Mouse (Mus musculus): ENCODE results near the gene Wdr82. TPM values are rescaled to one million over a fixed set of nuclear protein-coding genes. Genes with fewer than 3 reads are reported as not detected.

The Wdr82 gene
- 10 to 100 TPM; 80.4 to 92.4 TPM for polyA plus RNA-seq (2017; shearing (Covaris generic))

DNA sequence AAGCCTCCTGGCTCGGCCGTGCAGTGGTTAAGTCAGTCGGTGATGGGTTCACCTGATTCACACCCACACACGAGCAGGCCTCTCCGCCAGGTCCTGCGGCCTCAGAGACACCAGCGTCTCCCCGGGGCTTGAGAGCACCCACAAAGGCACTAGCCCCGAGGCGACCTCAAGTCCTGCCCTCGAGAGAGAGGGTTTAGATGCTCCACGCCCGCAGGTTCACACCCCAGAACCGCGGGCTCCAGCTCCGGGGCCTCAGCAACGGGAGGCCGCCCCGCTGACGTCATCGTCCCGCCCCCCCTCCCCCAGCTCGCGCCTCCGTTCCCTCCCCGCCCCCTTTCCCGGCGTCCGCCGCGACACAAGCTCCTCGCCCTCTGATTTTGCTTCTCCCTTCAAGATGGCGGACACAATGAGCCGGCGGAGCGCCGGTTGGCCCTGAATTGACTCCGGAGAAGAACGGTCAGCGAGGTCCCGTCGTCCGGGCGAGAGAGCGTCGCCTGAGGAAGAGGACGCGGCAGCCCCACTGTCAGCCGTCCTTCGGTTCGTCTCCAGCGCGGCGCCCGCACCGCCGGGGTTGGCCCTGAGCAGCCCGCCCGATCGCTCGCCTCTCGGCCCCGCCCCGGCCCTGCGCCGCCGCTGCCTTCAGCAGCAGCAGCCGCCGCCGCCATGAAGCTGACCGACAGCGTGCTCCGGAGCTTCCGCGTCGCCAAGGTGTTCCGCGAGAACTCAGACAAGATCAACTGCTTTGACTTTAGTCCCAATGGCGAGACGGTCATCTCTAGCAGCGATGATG is at the start of gene Wdr82:
Gene Wdr82, plus strand, starts transcription at position 373 of the 790 bp plus-strand sequence.

DNA sequence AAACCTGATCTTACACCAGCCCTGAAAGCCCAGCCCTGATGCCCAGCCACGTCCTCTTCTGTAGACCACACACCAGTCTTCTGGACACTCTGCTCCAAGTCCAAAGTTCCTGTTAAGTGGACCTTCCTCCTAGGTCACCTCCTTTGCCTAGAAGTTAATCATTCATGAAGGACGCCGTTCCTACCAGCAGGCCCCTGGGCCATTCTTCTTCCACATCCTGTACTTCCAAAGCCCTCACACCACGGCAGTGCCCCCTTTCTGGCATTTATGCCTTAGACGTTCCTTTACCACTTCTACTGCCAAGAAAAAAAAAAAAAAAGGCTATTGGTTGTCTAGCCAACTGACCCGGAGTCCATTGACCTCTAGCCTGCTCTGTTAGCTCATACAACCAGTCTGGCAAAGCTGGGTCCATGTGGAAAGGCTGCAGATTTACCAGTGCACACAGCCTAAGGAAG is 12.7 kb upstream of the Wdr82 start, which contains the start of gene Glyctk:
Gene Glyctk, minus strand, starts transcription at position 102 of the 455 bp plus-strand sequence.

DNA sequence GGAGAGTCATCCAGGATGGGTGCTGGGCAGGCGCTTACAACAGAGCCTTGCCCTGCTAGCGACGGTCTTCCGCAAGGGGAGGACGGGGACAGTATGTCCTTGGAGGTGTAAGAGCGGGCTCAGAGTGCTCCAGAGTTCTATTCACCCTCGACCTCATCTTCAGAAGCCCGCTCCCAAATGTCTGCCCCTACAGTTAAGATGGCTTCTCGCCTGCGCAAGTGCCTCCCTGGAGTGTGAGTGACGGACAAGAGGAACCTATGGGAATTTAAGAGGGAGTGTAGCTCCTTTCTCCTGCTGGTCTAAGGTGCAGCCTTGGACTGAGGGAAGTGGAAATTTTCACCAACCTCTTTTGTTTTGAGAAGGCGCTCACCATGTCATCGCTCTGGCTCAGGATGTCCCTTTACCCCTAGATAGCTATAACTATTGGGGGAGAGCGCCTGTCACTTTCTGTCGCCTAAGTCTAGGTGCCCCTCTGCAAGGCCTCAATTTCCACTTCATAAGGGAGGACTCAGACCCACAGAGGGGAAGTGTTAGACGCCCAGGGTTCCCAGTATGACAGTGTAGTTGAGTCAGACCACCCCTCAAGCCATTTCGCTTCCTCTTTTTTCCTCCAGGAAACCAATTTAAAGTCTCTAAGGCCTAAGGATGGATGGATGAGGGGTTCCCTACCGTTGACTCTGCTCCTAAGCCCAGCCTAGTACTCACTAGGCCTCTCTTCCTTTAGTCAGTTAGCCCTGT is 29.0 kb downstream of the Wdr82 start, which contains the start of gene Ppm1m:
Gene Ppm1m, minus strand, starts transcription at position 212 of the 738 bp plus-strand sequence.

DNA sequence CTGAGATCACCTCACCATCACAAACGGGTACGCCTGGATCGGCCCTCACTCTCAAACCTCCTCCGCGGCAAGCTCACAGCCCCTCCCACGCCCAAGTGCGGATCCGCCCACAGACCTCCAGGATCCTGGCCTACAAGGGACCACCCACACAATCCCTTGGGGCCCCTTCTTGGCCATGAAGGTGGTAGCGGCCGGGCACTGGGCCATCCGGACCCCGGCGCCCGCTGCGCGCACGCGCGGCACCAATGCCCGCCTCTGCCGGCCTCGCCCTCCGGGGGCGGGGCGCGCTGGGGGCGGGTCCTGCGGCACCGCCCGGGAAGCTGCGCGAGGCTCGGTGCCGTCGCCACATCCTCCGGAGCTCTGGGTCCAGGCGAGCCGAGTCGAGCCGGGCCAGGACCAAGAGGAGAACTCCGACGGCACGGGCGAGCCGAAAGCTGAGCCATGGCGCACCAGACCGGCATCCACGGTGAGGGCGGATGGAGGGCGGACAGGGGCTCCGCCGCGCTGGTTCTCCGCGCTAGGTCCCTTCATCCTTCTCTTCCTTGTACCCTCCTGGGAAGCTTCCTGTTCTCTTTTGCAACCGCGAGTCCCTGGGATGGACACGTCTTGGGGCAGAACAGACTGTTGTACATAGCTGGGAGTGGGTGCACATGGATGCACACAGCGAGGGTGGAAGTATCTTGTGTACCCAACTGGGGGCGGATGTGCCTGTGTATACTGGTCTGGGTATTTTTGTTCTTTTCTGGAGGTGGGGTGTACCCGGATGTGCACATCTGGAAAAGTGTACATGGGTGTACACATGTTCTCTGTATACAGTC is 32.3 kb downstream of the Wdr82 start, which contains the start of gene Twf2:
Gene Twf2, plus strand, starts transcription at position 290 of the 818 bp plus-strand sequence.

DNA sequence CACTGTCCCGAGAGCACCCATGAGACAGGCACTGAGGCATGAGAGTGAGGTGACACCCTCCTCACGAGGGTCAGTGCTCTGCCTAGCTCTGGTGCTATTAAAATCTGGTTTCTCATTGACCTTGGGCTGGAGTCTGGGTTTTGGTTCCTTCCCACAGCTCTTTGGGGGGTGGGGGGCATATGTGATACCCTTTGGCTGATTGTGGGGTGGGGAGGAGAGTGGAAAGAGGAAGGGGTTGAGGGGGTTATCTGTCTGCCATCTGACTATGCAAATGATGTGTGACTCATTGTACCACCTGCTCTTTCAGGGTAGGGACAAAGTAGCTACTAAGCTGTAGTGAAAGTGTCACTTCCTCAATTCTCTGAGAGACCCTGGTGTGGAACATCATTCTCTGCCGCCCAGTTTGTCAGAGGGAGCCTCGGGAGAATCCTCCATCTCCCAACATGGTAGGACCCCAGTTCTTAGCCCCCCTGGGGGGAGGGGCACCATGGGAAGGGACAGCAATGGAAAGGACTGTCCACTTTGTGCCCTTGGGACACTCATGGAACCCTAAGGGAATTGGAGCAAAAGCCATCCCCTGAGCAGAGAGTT is 51.6 kb downstream of the Wdr82 start, which contains the start of gene Tlr9:
Gene Tlr9, plus strand, starts transcription at position 338 of the 591 bp plus-strand sequence.

Other genes starting within 250 kb of the Wdr82 start
- gene Col6a5, start 210.3 kb upstream of the Wdr82 start, polyA plus RNA-seq (2017; shearing (Covaris generic)): under 1 TPM in 1 of 2 experiments, not detected in 1; 0.10 TPM
- under 1 TPM in 1 of 2 experiments, not detected in 1; 0.04 TPM for gene Col6a4, start 74.1 kb upstream of the Wdr82 start, polyA plus RNA-seq (2017; shearing (Covaris generic))
- 1 to 10 TPM; 4.2 to 5.8 TPM for gene Glyctk, start 12.8 kb upstream of the Wdr82 start, polyA plus RNA-seq (2017; shearing (Covaris generic))
- 100 to 1,000 TPM in 1 of 2 experiments, 10 to 100 TPM in 1; 60.9 to 115 TPM for gene Ppm1m, start 28.8 kb downstream of the Wdr82 start, polyA plus RNA-seq (2017; shearing (Covaris generic))
- 100 to 1,000 TPM; 264 to 286 TPM for gene Twf2, start 32.2 kb downstream of the Wdr82 start, polyA plus RNA-seq (2017; shearing (Covaris generic))
- gene Tlr9, start 51.7 kb downstream of the Wdr82 start, polyA plus RNA-seq (2017; shearing (Covaris generic)): not detected
- 10 to 100 TPM; 31.6 to 40.0 TPM for gene Alas1, start 77.7 kb downstream of the Wdr82 start, polyA plus RNA-seq (2017; shearing (Covaris generic))
- 1 to 10 TPM; 7.3 to 9.9 TPM for gene Poc1a, start 110.1 kb downstream of the Wdr82 start, polyA plus RNA-seq (2017; shearing (Covaris generic))
- gene Dusp7, start 197.7 kb downstream of the Wdr82 start, polyA plus RNA-seq (2017; shearing (Covaris generic)): 10 to 100 TPM; 48.0 to 62.3 TPM

Measured in activated CD4-positive, CD25-positive, alpha-beta regulatory T cell (primary cell).